Mouse (Mus musculus) layer of hippocampus, postnatal 36 days (tissue): ENCODE results near the gene Chst8. TPM values are rescaled to one million over a fixed set of nuclear protein-coding genes. Genes with fewer than 3 reads are reported as not detected.

ENCODE experiments used
- DNase-seq, 2 experiments: peaks; one replicate each; pipeline ENCODE4 v3.0.0; 2022
- total RNA-seq, 2 experiments: library from RNA; stranded (reverse); gene quantifications; 2 replicates each; pipeline ENCODE4 v1.2.3; 2021

Gene Chst8
- total RNA-seq, 2 experiments from 2014 or later, result 28.6 to 36.8 TPM

DNA sequence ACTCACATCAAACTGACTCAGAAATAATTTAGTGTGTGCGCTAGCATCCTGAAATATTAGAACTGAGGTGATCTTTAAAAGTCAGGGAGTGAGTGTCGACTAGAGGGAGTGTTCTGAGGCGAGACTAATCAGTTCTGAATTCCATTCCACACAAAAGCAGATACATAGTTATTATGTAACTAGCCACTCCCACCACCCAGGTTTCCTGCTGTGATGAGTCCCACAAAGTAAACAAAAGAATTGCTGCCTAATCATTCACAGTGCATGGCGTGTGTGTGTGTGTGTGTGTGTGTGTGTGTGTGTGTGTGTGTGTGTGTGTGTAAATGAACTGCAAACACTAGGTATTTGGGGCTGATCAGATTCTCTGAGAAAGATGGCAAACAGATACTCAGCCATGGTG lies 108.1 kb downstream of the Chst8 start:
- DNase-seq, result no peak

GRCm38 (mm10) chr7:34703437-34703836 lies 109.1 kb downstream of the Chst8 start:
- DNase-seq, result no peak

GRCm38 (mm10) chr7:34702718-34703351 lies 109.7 kb downstream of the Chst8 start:
- no peak for DNase-seq

- no peak for DNase-seq
Measured at GRCm38 (mm10) chr7:34699888-34700287, 112.6 kb downstream of the Chst8 start.

DNA sequence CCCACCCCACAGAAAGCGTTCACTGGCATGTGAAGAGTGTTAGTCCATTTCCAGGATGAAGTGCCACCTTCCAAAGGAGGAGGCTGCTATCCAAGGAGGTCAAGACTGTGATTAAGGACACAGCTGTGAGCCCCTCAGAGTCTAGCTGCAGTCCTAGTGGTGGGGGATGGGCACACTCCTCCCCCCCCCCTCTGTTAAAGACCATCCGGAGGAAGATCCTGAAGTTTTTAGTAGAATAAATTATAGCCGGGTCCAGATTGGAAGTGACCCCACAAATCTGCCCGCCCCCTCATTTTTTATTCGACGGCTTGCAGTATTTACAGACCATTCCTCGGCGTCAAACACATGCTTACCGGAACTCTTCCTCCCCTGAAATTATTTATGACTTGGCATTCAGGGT lies 114.3 kb downstream of the Chst8 start:
- no peak for DNase-seq

DNA sequence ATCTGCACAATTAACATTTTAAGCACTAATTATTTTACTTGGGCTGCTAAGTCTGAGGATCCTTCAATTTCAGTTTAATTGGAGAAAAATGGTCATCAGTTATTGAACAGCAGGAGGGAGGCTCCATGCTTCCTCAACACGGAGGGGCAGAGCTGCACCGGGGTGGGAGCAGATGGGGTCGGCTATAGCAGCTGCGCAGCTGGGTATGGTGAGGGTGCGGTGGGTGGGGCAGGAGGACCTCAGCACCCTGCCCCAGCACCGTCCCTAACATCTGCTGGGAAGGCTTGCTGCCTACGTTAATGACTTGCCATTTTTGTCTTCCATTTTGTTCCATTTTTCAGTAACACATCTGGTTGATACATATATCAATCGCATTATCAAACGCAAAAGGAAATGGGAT lies 116.4 kb downstream of the Chst8 start:
- DNase-seq, result no peak

DNA sequence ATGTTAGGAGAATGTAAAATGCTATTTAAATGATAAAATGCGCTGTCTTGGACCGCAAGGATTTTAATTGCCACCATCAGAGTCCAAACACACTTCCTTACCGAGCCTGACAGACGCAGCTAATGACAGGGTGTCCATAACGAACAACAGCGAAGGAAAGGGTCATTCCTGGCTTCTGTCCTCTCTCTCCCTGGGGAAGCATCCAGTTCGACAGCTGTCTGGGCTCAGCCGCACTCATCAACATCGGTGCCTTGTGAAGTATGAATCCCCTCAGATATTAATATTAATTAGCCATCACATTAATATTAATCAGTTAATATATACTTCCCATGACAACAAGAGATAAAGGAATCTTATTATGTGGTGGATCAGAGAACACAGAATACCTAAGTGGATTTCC lies 117.6 kb downstream of the Chst8 start:
- DNase-seq, result no peak

DNA sequence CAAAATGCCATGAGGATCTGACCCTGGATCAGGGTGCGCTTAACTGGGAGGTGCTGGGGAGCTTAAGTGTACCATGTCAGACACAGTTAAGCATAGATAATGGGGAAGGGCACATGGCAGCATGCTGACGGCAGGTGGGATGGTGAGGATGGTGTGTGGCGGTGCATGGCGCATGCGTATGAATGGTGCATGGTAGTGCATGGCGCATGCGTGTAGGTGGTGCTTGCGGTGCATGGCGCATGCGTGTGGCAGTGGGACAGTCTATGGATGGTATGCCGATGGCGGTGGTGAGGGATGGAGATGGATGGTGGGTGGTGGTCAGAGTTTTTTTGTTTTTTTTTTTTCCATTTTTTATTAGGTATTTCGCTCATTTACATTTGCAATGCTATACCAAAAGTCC lies 118.6 kb downstream of the Chst8 start:
- no peak for DNase-seq

DNA sequence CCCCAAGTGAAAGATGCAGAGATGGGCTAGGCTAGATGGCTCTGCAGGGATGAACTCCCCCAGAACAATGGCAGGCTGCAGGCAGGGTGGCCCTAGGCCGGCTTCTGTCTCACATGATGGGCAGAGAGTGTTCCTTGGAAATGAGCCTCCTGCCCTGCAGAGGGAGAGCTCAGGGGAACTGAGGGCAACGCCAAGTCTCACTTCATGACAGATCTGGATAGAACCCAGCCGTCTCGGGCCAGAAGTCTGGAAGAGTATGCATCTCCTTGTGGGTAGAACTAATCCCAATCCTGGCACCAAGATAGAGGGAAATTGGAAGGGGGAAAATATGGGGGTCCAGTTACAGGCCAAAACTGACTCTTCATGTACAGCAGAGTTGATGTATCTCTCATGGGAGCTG lies 119.4 kb downstream of the Chst8 start:
- no peak for DNase-seq

DNA sequence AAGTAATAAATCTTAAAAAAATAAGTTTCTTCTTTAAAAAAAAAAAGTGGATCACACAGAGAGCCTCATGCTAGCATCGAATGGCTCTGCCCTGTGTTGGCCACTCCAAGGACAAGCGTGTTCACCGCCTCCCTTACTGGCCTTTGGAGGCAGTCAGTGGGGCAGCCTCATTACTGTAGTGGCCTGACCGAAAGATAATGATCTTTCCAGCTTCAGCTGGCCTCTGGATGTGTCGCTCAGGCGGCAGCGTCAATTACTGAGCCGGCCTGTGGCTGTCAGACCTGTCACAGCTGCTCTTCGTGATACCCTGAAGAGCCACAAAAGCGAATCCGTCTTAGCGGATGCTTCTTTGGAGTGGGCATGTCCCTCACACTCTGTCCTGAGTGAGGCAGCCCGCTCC lies 122.4 kb downstream of the Chst8 start:
- DNase-seq, result no peak

- no peak for DNase-seq
Measured at GRCm38 (mm10) chr7:34689028-34689427, 123.5 kb downstream of the Chst8 start.

- no peak for DNase-seq
Measured at GRCm38 (mm10) chr7:34685801-34686200, 126.7 kb downstream of the Chst8 start.

DNA sequence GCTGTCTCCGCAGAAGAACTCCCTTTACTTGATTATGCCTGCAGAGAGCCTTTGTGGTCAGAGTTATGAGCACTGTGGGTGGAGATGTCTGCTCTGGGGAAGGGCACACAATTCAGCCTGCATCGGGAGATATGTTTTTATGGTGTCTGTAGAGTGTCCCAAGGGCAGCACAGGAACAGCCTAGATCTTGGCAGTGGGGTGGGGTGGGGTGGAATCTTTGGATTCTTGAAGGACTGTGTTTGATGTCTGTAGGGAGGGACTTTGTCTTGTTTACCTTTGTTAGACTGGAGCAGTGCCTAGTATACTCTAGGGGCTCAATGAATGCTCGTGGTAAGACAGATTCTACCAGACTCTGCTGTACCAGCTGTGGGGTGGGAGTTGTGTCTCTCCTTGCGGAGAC lies 127.3 kb downstream of the Chst8 start:
- DNase-seq, result no peak

DNA sequence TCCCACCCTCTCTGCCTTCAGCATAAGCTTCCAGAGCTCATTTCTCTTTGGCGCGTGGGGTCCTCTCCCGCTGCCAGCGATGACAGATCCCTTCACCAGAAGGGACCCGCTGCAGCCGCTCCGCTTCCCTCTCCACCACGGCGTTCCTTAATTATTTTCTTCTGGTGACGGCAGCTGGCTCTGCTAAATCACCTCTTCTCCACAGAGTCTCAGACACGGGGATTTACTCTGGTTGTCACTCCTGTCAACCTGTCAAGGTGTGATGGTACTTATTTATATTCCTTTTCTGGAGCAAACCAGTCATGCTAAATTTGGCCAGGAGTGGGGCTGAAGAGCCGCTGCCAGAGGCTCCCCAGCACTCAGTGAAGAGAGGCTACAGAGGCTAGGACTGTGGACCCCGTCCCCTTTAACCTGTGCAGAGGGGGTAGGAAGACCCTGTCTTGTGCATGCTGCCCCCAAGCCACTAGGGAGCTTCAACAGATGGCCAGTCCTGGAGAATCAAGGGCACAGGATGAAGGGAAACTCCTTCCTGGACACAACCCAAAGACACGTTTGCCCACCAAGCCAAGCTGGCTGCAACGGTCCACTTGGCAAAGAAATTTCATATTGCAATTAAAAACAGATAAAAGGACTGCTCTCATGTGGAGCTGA lies 131.6 kb downstream of the Chst8 start:
- peak in 1 of 2 experiments; percentile 47 for DNase-seq

- no peak for DNase-seq
Measured at GRCm38 (mm10) chr7:34679886-34680285, 132.6 kb downstream of the Chst8 start.

GRCm38 (mm10) chr7:34675831-34676514 lies 136.5 kb downstream of the Chst8 start:
- DNase-seq, result peak; percentile 68 to 82

- no peak for DNase-seq
Measured at GRCm38 (mm10) chr7:34675120-34675790, 137.3 kb downstream of the Chst8 start.

GRCm38 (mm10) chr7:34672916-34673315 lies 139.6 kb downstream of the Chst8 start:
- no peak for DNase-seq

GRCm38 (mm10) chr7:34671911-34672310 lies 140.6 kb downstream of the Chst8 start:
- DNase-seq, result peak; percentile 86 to 90

- no peak for DNase-seq
Measured at GRCm38 (mm10) chr7:34670778-34671177, 141.7 kb downstream of the Chst8 start.

- DNase-seq, result no peak
Measured at GRCm38 (mm10) chr7:34669336-34669735, 143.2 kb downstream of the Chst8 start.

DNA sequence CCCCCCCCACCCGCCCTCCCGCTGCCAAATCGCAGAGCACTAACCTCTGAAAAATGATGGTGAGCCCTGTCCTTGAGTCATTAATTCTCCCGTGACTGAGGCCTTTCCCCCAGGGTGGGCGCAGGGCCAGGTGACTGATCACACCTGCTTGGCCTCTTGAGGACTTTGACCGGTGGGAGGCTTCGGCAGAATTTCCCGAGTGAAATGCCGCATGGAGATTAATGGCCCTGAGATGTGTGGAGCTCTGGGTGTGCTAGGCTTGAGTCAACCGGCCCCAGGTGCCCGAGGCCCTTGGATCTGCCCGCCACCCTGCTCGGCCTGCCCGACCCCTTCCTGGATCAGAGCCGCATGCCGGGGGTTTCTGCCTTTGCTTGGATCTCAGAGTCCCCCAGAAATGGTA lies 144.6 kb downstream of the Chst8 start:
- no peak for DNase-seq

DNA sequence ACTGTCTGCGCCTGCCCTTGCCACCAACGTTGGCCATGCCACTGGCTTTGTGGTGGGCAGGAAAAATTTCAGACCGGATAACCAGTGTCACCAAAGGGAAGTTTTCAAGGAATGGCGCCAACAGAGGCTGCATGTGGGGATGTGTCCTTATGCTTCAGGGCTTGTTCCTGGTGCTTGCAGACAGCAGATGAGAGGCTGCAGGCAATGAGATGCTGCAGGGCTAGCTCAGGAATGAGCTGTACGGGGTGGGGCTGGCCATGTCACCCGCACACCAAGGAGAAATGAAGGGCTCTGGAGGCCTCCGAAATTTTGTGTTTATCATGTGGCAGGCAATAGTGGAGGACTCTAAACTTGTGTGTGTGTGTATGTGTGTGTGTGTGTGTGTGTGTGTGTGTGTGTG lies 149.4 kb downstream of the Chst8 start:
- no peak for DNase-seq
